Mouse (Mus musculus) forebrain, embryonic 12.5 days (tissue): Measurements from ENCODE around the gene Pdx1. TPM values are rescaled to one million over a fixed set of nuclear protein-coding genes. Genes with fewer than 3 reads are reported as not detected.
A peak's percentile ranks its signal among the peaks of the same experiment; 100 is the strongest.

Experiments
- ATAC-seq: fragments of 200-750 bp; cut with Nextera tagmentation; 2 replicates; pipeline ENCODE4 v1.8.0; 2017; ENCODE audit warnings: moderate TSS enrichment; ENCODE audit not compliant: low FRiP score
- H3K27ac ChIP-seq: fragments of 300-500 bp; sonication (generic); 2 replicates; pipeline ENCODE4 v1.5.1; 2016; ENCODE audit warnings: mild to moderate bottlenecking
- H3K27me3 ChIP-seq: fragments of 300-500 bp; sonication (generic); 2 replicates; pipeline ENCODE4 v1.6.1; 2016; ENCODE audit warnings: mild to moderate bottlenecking
- H3K36me3 ChIP-seq: fragments of 300-500 bp; sonication (generic); replicated peaks from 2 replicates; pipeline ENCODE4 v1.6.1; 2016; ENCODE audit warnings: mild to moderate bottlenecking
- H3K4me1 ChIP-seq: fragments of 300-500 bp; sonication (generic); 2 replicates; pipeline ENCODE4 v1.6.1; 2016
- H3K4me2 ChIP-seq: fragments of 300-500 bp; sonication (generic); 2 replicates; pipeline ENCODE4 v1.6.1; 2016; ENCODE audit warnings: mild to moderate bottlenecking, moderate library complexity
- H3K4me3 ChIP-seq: fragments of 300-500 bp; sonication (generic); replicated peaks from 2 replicates; pipeline ENCODE4 v1.5.1; 2016; ENCODE audit warnings: mild to moderate bottlenecking
- H3K9ac ChIP-seq: fragments of 300-500 bp; sonication (generic); 2 replicates; pipeline ENCODE4 v1.6.1; 2016; ENCODE audit warnings: mild to moderate bottlenecking
- H3K9me3 ChIP-seq: fragments of 300-500 bp; sonication (generic); 2 replicates; pipeline ENCODE4 v1.6.1; 2016
- WGBS: fragments of 180-500 bp; shearing (Covaris S2); methylation state at CpG from one replicate; pipeline ENCODE4 v1.1.7; 2016; 5-methylcytosine and 5-hydroxymethylcytosine counted together
- polyA plus RNA-seq: library from polyadenylated mRNA; unstranded; fragments of >200 nt; fragmentation: Nextera tagmentation; extraction: Ambion mirVana; gene quantifications from 2 replicates; pipeline ENCODE4 v1.2.1, GENCODE M21; 2016

The Pdx1 gene
- polyA plus RNA-seq, 1 experiment from 2014 or later = not detected

DNA sequence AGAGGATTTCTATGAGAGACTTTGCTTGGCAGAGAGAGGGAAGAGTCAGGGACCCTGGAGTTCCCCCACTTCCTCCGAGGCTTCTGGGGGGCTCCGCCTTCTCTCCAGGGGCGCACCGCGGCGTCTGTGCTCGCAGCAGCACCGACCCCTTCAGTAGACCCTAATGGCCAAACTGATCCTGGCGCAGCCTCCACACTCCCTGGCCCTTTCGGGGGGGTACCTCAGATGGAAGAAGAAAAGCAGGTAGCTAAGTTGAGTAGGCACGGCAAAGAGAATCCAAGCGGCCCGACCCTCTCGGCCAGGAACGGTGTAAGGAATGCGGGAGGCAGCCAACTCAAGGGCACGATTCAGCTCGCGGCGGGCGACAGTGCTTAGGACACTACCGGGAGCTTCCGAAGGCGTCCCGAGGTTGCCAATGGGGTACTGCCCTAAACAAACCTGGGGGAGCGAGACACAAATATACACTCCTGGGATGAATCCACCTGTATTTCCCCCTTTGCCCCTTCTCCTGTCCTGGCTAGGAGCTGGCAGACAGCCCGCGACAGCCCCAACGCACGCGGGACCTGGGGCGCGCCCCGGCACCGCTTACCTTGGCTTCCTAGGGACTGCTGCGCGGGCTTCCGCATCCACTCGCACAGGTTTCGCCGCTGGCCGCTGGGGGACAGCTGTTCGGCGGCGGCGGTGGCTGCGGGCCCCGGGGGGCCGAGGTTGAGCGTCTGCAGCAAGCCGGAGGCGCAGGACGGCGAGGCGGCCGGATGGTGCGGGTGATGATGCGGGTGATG lies 36.3 kb downstream of the Pdx1 start:
- Histone ChIP-seq H3K4me2 (no peak overlapping the region), H3K27ac (no peak overlapping the region), H3K9me3 (no peaks in the 10 kb centered on the region), H3K4me3 (no peak overlapping the region), H3K36me3 (no peaks in the 10 kb centered on the region), H3K27me3 (peaks cover 100% of the 10 kb centered on the region), H3K9ac (no peak overlapping the region), H3K4me1 (peaks cover 16% of the 10 kb centered on the region)
- WGBS = under 1% methylated on average over 58 of the region's 58 CpGs
- no peak for ATAC-seq

- no peak within 1 kb of the TSS for H3K4me3 ChIP-seq
- WGBS = under 1% methylated on average over 63 of the region's 63 CpGs
These were observed 37.1 kb downstream of the Pdx1 start, which contains the start of gene Cdx2 for GRCm38 (mm10) chr5:147306638-147307397. Gene Cdx2 (minus strand): TSS chr5:147307270.

GRCm38 (mm10) chr5:147307398-147307785 lies 37.6 kb downstream of the Pdx1 start:
- Histone ChIP-seq H3K27ac (no peak overlapping the region), H3K4me2 (no peak overlapping the region), H3K9me3 (no peaks in the 10 kb centered on the region), H3K27me3 (peaks cover 99% of the 10 kb centered on the region), H3K36me3 (no peaks in the 10 kb centered on the region), H3K4me1 (peaks cover 16% of the 10 kb centered on the region), H3K9ac (no peak overlapping the region), H3K4me3 (no peak overlapping the region)
- ATAC-seq = no peak
- under 1% methylated on average over 12 of the region's 12 CpGs for WGBS

More at GRCm38 (mm10) chr5:147306638-147307397, 37.1 kb downstream of the Pdx1 start, which contains the start of gene Cdx2:
- ATAC-seq = 0 out of 2 replicates have a peak, but pooled peaks have one; percentile 4
- peaks cover 100% of the 10 kb centered on the region for H3K27me3 ChIP-seq
- no peak within 1 kb of the TSS for H3K27ac ChIP-seq
- no peaks in the 10 kb centered on the region for H3K9me3 ChIP-seq
- peaks cover 16% of the 10 kb centered on the region for H3K4me1 ChIP-seq
- H3K9ac ChIP-seq = no peak within 1 kb of the TSS
- H3K4me2 ChIP-seq = no peak within 1 kb of the TSS
- H3K36me3 ChIP-seq = no peaks in the 10 kb centered on the region

DNA sequence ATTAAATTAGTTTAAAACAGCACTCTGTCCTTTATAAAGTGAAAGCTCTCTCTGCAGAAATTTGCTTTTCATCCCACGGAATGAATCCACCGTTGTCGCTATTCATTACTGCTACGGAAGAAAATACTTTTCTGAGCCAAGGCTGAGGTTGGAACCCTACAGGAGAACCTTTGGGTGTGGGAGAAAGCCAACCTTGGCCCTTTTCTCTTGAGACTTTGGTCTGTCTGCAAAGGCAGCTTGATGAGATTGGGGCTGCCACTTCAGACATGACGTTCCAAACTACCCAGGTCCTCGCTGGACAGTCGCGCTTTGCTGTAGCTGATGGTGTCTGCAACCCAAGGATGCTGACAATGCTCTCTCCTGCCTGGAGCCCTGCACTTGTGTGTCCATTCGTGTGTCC lies 38.7 kb downstream of the Pdx1 start:
- no peaks in the 10 kb centered on the region for H3K36me3 ChIP-seq
- H3K4me1 ChIP-seq = peaks cover 16% of the 10 kb centered on the region
- H3K27ac ChIP-seq = no peak overlapping the region
- H3K27me3 ChIP-seq = peaks cover 99% of the 10 kb centered on the region
- no peak overlapping the region for H3K4me2 ChIP-seq
- 3% methylated on average over 9 of the region's 9 CpGs for WGBS
- H3K4me3 ChIP-seq = no peak overlapping the region
- H3K9ac ChIP-seq = no peak overlapping the region
- no peaks in the 10 kb centered on the region for H3K9me3 ChIP-seq
- no peak for ATAC-seq

DNA sequence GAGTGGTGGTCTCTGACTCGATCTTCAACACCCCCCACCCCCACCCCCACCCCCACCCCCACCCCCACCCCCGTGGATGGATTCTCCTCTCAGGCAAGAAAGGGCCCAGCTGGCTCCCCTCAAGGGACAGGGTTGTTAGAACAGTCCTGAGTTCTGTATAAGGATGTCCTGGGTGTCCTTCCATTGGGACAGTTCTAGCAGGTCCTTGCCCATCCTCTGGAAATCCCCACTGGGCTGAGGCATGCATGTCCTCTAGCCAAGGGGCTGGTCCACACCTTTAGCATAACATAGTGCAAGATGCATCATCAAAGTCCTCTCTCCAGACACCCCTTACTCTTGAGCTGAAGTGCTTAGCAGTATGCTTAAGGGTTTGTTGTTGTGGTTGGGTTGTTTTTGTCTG lies 40.0 kb downstream of the Pdx1 start:
- H3K9ac ChIP-seq = no peak overlapping the region
- H3K9me3 ChIP-seq = no peaks in the 10 kb centered on the region
- WGBS = 10% methylated on average over 2 of the region's 2 CpGs
- ATAC-seq = no peak
- H3K27me3 ChIP-seq = peaks cover 99% of the 10 kb centered on the region
- H3K36me3 ChIP-seq = no peaks in the 10 kb centered on the region
- peaks cover 8% of the 10 kb centered on the region for H3K4me1 ChIP-seq
- H3K4me2 ChIP-seq = no peak overlapping the region
- no peak overlapping the region for H3K27ac ChIP-seq
- no peak overlapping the region for H3K4me3 ChIP-seq

DNA sequence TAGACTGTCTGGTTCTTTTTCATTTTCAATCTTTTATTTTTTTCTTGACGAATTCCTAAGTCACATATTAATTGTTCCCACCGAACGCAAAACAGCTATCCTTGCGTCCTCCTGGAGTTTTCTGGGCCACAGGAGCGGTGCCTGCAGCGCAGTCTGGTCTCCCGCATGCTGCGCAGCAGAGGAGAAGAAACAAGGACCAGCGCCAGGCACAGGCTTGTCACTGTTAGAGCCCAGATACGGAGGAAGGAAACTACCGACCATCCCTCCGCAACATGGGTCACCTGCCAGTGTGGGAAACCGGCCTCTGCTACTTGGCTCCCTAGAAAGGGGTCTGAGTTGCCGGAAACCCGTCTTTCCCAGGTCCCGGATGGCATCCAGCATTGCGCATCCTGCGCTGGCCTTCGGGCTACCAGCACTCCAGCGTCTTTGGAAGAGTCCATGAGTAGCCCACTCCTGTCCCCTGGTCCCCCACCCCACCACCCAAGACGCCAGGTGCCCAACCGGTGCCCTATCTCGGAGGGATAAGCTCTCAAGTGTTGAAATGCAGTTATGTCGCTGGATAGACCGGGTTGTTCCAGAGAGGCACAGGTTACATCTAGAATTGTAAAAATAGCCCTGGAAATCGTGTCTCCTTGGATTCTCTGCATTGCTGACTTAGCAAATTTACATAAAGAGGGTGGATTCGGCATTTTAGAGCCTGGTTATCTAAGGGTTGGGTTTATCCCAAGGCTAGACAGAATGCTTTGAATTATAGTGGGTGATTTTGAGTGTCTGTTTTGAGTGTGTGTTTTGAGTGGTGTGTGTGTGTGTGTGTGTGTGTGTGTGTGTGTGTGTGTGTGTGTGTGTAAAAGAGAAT lies 43.3 kb downstream of the Pdx1 start:
- no peak overlapping the region for H3K4me3 ChIP-seq
- H3K4me2 ChIP-seq = no peak overlapping the region
- H3K9ac ChIP-seq = no peak overlapping the region
- under 1% methylated on average over 27 of the region's 27 CpGs for WGBS
- peaks cover 99% of the 10 kb centered on the region for H3K27me3 ChIP-seq
- no peaks in the 10 kb centered on the region for H3K36me3 ChIP-seq
- no peak overlapping the region for H3K27ac ChIP-seq
- no peaks in the 10 kb centered on the region for H3K9me3 ChIP-seq
- no peak for ATAC-seq
- no peaks in the 10 kb centered on the region for H3K4me1 ChIP-seq

DNA sequence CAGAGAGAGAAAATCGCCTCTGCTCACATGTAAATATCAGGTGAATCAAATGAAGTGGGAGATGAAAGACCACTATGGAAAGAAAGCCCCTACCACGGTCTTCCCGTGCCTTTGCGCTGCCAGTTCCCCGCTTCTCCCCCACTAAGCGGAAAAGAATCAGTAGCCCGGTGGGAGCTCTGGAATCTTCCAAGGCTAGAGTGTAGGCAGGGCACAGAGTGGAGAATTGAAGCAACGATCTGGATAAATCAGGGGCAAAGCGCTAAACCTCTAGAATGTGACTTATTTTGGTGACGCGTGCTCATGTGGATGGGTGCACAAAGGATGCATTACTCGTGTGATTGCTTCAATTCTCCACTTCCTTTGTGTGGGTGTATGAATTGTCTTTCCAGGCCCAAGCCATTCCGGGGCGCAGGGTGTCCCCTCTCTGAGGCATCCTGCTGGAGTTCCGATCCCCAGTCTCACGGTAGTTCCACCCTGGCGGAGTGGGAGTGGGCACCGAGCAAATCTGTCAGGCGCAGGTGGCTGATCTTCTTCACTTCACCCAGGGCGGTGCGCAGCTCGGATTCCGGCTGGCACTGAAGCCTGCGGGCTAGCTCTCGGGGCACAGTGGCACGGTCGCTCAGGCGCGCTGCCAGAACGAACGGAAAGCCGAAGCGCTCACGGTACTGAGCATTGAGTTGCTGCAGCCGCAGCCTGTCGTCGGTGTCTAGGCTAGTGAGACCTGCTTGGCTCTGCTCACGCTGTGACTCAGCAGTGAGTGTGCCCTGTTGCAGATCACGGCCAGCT lies 45.1 kb downstream of the Pdx1 start:
- no peak overlapping the region for H3K27ac ChIP-seq
- no peaks in the 10 kb centered on the region for H3K36me3 ChIP-seq
- WGBS = 1% methylated on average over 39 of the region's 39 CpGs
- peaks cover 98% of the 10 kb centered on the region for H3K27me3 ChIP-seq
- no peak overlapping the region for H3K4me2 ChIP-seq
- no peak overlapping the region for H3K4me3 ChIP-seq
- H3K9me3 ChIP-seq = no peaks in the 10 kb centered on the region
- no peak overlapping the region for H3K9ac ChIP-seq
- no peak for ATAC-seq
- no peaks in the 10 kb centered on the region for H3K4me1 ChIP-seq

- ATAC-seq = no peak
- H3K4me2 ChIP-seq = no peak overlapping the region
- H3K4me3 ChIP-seq = no peak overlapping the region
- WGBS = under 1% methylated on average over 25 of the region's 25 CpGs
- no peaks in the 10 kb centered on the region for H3K36me3 ChIP-seq
- no peak overlapping the region for H3K27ac ChIP-seq
- no peak overlapping the region for H3K9ac ChIP-seq
- peaks cover 98% of the 10 kb centered on the region for H3K27me3 ChIP-seq
- no peaks in the 10 kb centered on the region for H3K9me3 ChIP-seq
- no peaks in the 10 kb centered on the region for H3K4me1 ChIP-seq
These were observed 45.8 kb downstream of the Pdx1 start for GRCm38 (mm10) chr5:147315432-147316075.

DNA sequence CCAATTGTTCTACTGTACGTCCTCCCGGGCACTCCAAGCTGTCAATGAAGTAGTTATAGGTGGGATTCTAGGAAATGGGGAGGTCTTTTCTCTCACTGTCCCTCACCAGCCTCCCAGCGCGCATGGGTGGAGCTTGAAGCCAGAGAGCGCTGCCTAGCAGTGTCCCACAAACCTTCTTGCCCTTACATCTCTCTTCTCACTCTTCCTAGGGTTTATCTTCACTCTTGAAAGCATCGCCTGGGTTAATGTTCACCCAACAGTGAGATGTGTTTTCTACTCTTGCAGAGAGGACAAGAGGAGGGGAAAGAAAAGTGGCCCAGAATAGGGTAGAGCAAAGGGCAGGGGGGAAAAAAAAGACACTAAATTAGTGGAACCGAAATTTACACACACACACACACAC lies 47.6 kb downstream of the Pdx1 start:
- Histone ChIP-seq H3K4me2 (no peak overlapping the region), H3K36me3 (no peaks in the 10 kb centered on the region), H3K27me3 (peaks cover 99% of the 10 kb centered on the region), H3K9ac (no peak overlapping the region), H3K4me3 (no peak overlapping the region), H3K27ac (no peak overlapping the region), H3K4me1 (no peaks in the 10 kb centered on the region), H3K9me3 (no peaks in the 10 kb centered on the region)
- WGBS = under 1% methylated on average over 6 of the region's 7 CpGs
- ATAC-seq = no peak

DNA sequence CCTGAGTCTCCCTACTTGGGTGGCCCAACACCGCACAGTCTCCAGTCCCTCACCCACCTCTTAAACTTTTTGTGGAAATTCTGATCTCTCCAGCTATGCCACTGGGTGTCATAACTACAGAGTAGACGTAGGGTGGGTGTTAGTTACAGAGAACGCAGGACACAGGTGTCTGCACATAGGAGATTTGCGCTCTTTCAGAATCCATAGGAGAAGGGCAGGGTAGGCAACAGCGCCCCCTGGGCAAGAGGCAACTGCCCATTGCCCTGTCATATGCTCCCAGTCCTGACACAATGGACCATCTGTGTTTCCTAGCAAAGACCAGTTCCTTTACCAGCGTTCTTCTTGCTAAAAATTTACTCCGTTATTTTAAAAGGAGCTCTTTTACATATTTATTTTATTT lies 48.2 kb downstream of the Pdx1 start:
- no peak for ATAC-seq
- no peak overlapping the region for H3K27ac ChIP-seq
- 17% methylated on average over 7 of the region's 7 CpGs for WGBS
- H3K36me3 ChIP-seq = no peaks in the 10 kb centered on the region
- no peak overlapping the region for H3K4me2 ChIP-seq
- H3K4me3 ChIP-seq = no peak overlapping the region
- H3K4me1 ChIP-seq = no peaks in the 10 kb centered on the region
- no peaks in the 10 kb centered on the region for H3K9me3 ChIP-seq
- H3K9ac ChIP-seq = no peak overlapping the region
- H3K27me3 ChIP-seq = peaks cover 99% of the 10 kb centered on the region

GRCm38 (mm10) chr5:147319653-147320052 lies 49.9 kb downstream of the Pdx1 start:
- Histone ChIP-seq H3K27ac (no peak overlapping the region), H3K36me3 (no peaks in the 10 kb centered on the region), H3K4me2 (no peak overlapping the region), H3K9ac (no peak overlapping the region), H3K9me3 (no peaks in the 10 kb centered on the region), H3K4me1 (no peaks in the 10 kb centered on the region), H3K27me3 (peaks cover 92% of the 10 kb centered on the region), H3K4me3 (no peak overlapping the region)
- ATAC-seq = 0 out of 2 replicates have a peak, but pooled peaks have one; percentile 41
